Mouse (Mus musculus) layer of hippocampus, adult 2 months (tissue): Measurements from ENCODE around the gene Abcc3. TPM values are rescaled to one million over a fixed set of nuclear protein-coding genes. Genes with fewer than 3 reads are reported as not detected.
"Not testable (repeated sequence)": the region's sequence is repeated elsewhere in the genome, so short reads cannot be mapped to it uniquely, and the experiment has no call there.

Source experiments
- DNase-seq, 2 experiments: peaks; one replicate each; pipeline ENCODE4 v3.0.0; 2022; ENCODE audit warnings: low spot score in 2 of 2
- H3K27ac ChIP-seq: fragments of 200-600 bp; 2 replicates; pipeline ENCODE4 v1.8.1; 2022
- H3K4me3 ChIP-seq: fragments of 200-600 bp; 2 replicates; pipeline ENCODE4 v1.8.1; 2022; ENCODE audit warnings: mild to moderate bottlenecking
- CTCF ChIP-seq: fragments of 200-600 bp; conservative IDR thresholded peaks from 2 replicates; pipeline ENCODE4 v1.8.1; 2022; ENCODE audit warnings: antibody characterized with exemption, mild to moderate bottlenecking, moderate library complexity
- total RNA-seq, 2 experiments: library from RNA; stranded (reverse); gene quantifications; 2 replicates each; pipeline ENCODE4 v1.2.3; 2021

Abcc3 gene
- total RNA-seq, 2 experiments from 2014 or later, result 1.2 to 2.2 TPM

DNA sequence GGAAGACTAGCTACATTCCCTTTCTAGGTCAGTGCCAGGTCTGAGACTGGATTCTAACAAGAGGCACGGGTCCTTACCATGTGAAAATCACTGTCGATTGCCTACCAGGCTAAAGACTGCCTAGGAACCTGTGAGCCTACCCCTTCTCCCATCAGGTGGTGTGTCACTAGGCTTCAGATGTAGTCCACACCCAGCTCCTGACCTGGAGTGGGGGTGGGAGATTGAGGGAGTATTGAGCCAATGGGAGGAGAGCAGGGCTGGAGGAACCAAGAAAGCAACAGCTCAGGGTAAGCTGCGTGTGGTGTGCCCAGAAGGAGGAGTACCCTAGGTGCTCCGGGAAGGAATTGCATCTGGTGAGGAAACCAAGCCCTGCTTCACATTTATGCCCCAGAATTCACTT lies 21.2 kb upstream of the Abcc3 start:
- Histone ChIP-seq H3K4me3 (no peak overlapping the region), H3K27ac (peak overlapping the region; percentile 39; the same call in 1 of the 2 replicates)
- DNase-seq, result no peak
- no peak for TF ChIP-seq CTCF

DNA sequence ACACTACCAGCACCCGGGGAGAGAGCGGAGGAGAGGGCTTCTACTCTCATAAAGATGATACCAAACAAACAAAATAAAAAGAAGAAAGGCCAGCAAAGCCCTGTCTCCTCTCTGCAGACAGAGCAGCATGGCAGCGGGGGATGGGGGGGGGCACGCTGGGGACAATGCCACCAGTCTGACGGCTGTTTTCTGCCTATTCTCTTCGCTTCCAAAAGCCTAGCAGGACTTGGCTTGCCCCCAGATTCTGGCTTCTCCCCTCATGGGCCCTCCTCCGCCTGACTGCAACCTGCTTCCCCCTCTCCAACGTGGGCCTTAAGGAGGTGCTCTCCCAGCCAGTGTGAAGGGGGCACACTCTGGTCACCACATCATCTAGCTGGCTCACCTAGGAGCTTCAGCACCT lies 20.7 kb upstream of the Abcc3 start:
- no peak for TF ChIP-seq CTCF

DNA sequence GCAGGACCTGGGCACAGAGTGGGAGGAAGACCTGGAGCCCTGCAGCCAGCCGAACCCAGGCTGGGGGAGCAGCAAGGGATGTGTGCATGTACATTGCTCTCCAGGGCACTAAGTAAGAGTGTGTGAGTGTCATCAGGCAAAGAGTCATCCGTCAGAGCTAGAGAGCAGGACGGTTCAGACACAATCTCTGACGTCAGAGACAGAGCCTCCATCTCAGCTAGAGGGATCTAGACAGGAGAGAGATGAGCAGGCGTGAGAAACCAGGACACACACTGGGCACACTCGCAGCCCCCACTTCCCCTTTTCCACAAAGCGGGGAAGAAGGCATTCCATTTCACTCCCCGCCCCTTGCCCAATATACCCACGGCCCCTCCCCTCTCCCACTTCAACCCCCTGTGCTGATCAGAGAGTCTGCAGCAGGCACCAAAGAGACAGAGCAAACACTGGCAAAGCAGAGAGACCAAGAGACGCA lies 20.2 kb upstream of the Abcc3 start:
- peak overlapping the region; percentile 39; the same call in 1 of the 2 replicates for H3K27ac ChIP-seq
- no peak for TF ChIP-seq CTCF
- H3K4me3 ChIP-seq, result no peak overlapping the region; the same call in 1 of the 2 replicates
- no peak for DNase-seq

More for the DNA sequence above, 20.7 kb upstream of the Abcc3 start:
- Histone ChIP-seq H3K4me3 (no peak overlapping the region; the same call in 1 of the 2 replicates), H3K27ac (peak overlapping the region; percentile 39; the same call in 1 of the 2 replicates)
- DNase-seq, result no peak

DNA sequence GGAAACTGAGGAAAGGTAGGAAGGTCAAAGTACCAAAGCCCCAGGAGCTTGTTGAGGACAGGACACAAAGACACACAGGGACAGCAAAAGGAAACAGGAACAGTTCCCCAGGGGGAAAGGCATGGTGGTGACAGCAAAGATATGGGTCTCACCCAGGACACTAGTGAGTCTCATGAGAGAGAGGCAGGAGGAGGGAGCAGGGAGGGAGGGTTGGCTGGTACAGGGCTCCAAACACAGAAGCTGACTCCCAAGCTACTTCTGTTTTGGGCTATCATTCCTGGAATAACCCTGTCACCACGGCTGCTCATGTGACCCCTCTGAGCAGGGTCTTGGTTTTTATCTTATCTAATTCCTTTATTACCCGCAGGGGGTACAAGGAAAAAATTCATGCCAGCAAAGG lies 19.8 kb upstream of the Abcc3 start:
- H3K4me3 ChIP-seq, result no peak overlapping the region
- no peak for TF ChIP-seq CTCF
- DNase-seq, result no peak
- H3K27ac ChIP-seq, result peak overlapping the region; percentile 39; the same call in 1 of the 2 replicates

DNA sequence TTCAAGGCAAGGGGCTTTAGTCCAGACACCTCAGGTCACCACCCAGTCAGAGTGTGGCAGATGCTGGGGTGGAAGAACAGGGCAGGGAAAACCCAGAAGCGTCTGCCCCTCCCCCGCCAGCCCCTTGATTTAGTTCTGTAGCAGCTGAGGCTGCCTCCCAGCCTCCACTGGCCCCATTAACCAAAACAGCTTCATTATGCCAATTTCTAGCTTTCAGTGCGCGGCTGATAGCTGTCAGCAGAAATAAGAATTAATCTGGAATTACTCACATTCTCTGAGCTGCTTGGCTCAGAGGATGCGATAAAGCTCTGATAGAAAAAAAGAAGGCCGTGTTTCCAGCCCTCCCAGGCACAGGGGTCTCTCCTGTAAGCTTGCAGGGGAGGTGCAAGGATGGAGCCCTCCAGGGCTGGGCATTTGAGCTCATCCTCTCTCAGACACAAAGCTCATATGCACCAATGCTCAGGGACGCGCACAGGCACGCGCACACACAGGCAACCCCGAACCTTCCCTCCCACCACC lies 15.1 kb upstream of the Abcc3 start:
- Histone ChIP-seq H3K27ac (peak overlapping the region; percentile 69; the same call in 1 of the 2 replicates), H3K4me3 (no peak overlapping the region)
- peak; percentile 46 to 51 for DNase-seq
- TF ChIP-seq CTCF, result no peak

DNA sequence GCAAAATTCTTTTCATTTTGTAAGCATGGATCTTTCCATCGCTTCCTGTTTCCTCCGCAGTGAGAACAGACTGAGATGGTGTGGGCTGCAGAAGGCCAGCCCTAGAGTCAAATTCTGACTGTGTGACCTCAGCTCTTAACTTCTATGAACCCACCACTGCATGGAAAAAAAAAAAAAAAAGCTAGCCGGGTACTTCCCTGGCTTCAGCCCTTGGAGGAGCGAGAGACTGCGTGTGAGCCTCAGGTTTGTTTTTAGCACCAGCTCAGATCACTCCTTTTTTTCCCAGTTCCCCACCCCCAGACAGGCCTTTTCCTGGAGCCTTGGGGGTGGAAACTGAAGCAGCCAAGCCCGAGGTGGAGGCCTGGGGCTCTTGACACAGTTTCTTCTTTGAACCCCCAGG lies 12.6 kb upstream of the Abcc3 start:
- Histone ChIP-seq H3K27ac (no peak overlapping the region), H3K4me3 (no peak overlapping the region)
- DNase-seq, result no peak
- no peak for TF ChIP-seq CTCF

DNA sequence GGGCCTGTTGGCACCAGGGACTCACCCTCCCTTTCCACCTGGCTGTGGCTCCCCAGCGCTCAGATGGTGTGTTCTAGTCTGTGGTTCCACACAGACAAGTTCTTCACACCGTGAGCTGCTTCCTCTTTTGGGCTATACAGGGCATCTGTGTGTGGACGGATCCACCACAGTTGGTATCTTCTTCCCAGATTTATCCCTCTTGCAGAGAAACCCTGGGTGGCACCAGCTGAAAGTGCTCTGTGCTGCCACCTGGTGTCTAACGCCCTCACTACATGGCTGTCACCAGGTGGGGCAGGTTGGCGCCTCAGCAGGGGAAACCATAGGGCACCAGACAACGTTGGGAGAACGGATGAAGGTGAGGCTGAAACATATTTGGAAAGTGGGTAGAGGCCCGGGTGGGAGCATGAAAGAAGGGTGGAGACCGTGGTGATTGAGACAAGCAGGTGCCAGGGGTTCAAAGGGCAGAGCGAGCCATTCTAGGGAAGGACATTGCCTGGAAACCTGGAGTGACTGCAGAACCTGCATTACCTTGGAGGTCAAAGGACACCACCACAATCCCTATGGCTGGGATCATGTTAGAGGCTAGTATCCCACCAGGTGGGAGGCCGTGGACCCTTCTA lies 12.0 kb upstream of the Abcc3 start:
- peak; percentile 95 for TF ChIP-seq CTCF

DNA sequence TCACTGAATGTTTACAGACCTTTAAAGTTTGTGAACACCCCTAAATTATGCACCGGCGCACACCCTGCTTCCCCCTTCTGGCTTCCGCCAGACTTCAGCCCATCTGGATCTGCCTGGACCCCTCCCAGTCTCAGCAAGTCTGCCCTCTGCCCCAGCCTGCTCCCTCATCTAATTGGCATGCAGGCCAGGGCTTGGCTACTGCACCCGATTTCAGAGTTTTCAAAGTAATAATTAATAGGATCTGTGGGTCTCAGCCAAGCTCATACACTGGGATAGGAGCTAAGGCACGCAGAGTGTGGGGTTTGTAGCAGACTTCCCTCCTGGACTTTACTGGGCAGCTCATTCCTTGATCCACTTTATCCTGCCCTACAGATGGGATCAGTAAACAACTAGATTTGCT lies 11.4 kb upstream of the Abcc3 start:
- DNase-seq, result no peak
- no peak overlapping the region for H3K27ac ChIP-seq
- no peak for TF ChIP-seq CTCF

More for the DNA sequence above, 12.0 kb upstream of the Abcc3 start:
- Histone ChIP-seq H3K27ac (no peak overlapping the region), H3K4me3 (no peak overlapping the region)
- peak; percentile 71 to 91 for DNase-seq

DNA sequence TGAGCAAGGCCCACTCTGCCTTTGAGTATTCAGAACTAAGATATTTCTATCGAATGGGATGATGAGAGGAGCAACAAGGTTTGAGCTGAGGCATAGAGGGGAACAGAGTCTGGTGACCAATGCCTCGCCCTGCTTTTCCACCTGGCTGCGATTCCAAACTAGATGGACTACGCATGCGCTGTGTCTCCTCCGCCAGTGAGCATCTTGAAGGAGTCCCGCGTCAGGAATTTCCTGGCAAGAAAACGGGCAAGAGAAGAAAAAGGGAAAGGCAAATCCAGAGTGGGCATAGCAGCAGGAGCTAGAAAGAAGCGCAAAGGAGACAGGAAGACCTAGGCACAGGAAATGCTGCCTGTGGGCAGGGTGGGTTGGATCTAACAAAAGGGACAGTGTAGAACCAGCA lies 11.0 kb upstream of the Abcc3 start:
- no peak for TF ChIP-seq CTCF
- H3K27ac ChIP-seq, result no peak overlapping the region
- no peak for DNase-seq
- no peak overlapping the region for H3K4me3 ChIP-seq

More for the DNA sequence above, 11.4 kb upstream of the Abcc3 start:
- H3K4me3 ChIP-seq, result no peak overlapping the region

DNA sequence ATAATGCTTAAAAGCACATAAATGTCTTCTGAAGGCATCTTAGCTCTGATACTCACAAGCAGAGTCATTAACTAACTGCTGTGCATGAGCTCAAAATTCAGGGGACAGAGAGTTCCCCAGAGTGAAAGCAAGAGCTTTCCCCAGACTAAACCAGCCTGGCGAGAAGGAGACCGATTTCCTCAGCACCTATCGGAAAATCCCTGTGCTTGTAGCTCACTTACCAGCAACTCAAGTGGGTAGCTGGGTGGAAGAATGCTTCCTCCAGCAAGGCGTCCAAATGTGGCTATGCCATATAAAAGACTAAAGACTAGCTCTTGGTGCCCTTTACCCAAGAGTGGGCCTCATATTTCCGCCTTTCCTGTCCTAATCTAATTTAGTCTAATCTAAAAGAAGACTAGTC lies 9.9 kb upstream of the Abcc3 start:
- no peak for TF ChIP-seq CTCF
- DNase-seq, result no peak
- H3K27ac ChIP-seq, result no peak overlapping the region
- H3K4me3 ChIP-seq, result no peak overlapping the region

DNA sequence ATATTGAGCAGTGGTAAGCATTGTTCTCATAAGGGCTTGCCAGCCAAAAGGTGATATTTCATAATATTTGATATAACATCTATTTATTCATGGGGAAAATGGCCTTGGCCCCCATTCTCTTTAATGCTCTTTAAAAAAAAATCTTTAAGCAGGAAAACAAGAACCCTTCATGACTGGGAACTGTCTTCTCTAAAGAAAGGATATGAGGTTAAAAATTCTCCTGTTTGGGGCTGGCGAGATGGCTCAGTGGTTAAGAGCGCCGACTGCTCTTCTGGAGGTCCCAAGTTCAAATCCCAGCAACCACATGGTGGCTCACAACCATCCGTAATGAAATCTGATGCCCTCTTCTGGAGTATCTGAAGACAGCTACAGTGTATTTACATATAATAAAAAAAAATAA lies 9.2 kb upstream of the Abcc3 start:
- not testable (repeated sequence) for H3K27ac ChIP-seq, DNase-seq, H3K4me3 ChIP-seq

DNA sequence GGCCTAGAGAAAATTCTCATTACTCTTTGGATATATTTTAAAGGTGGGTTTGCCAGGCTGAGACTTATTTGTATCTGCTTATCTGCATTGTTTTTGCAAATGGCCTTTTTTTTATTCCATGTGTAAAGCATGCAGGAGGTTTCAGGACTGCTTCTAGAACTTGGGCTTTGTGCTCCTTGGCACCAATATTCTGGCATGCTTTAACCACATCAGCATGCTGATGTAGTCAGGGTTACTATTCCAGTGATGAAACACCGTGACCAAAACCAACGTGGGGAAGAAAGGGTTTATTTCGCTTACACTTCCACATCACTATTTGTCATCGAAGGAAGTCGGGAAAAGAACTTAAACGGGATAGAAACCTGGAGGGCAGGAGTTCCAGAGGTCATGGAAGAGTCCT lies 8.2 kb upstream of the Abcc3 start:
- TF ChIP-seq CTCF, result no peak
- no peak for DNase-seq
- no peak overlapping the region for H3K27ac ChIP-seq
- no peak overlapping the region for H3K4me3 ChIP-seq

DNA sequence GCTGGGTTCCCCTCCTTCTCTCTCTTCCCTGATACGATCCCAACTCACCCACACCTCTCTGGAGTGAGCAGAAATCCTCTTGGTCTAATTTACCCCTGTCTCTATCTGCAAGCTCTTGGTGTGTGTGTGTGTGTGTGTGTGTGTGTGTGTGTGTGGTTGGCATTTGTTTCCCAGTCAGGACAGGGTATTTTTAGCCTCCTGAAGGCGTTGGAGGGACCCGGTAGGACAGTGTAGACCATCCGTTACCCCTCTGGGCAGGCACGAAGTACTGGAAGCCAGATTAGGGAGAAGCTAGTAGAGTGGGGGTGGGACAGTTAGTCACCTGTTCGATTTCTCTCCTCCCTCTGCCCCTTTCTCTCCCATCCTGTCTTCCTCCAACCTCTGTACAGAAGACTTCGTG lies 1.3 kb upstream of the Abcc3 start:
- Histone ChIP-seq H3K27ac (no peak overlapping the region), H3K4me3 (no peak overlapping the region)
- no peak for TF ChIP-seq CTCF
- DNase-seq, result no peak

DNA sequence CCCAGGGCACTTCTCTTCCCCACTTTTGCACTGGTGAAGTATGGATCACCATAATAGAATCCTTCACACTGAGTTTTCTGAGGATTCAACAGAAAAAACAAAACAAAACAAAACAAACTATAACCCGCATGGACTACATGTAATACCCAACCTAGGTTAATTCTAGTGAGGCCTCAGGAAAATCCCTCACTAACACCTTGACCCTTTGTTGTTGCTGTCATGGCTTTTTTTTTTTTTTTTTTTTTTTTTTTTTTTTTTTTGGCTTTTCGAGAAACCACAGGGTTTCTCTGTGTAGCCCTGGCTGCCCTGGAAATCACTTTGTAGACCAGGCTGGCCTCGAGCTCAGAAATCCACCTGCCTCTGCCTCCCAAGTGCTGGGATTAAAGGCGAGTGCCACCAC lies 693 bp upstream of the Abcc3 start:
- H3K4me3 ChIP-seq, H3K27ac ChIP-seq, DNase-seq: not testable (repeated sequence)
